Mouse (Mus musculus) heart, adult 2 months (tissue): ENCODE measurements around the gene Otp.

Experiments used
- CTCF ChIP-seq: fragments of 200-600 bp; IDR thresholded peaks from 2 replicates; pipeline ENCODE4 v1.8.1; 2022; ENCODE audit warnings: antibody characterized with exemption, mild to moderate bottlenecking, moderate library complexity
- EP300 ChIP-seq: fragments of 200-500 bp; IDR thresholded peaks from 2 replicates; pipeline ENCODE4 v1.6.1; 2011; ENCODE audit warnings: low read depth, low read length, control low read depth; ENCODE audit not compliant: insufficient read depth
- POLR2A ChIP-seq: fragments of 200-500 bp; IDR thresholded peaks from 2 replicates; pipeline ENCODE4 v1.6.1; 2011; ENCODE audit warnings: mild to moderate bottlenecking, low read depth, low read length, control low read depth; ENCODE audit not compliant: insufficient read depth

- TF ChIP-seq POLR2A (no peak), CTCF (no peak), EP300 (no peak)
These were observed 1.1 kb downstream of the Otp start for GRCm38 (mm10) chr13:94876286-94877210.
